Mouse (Mus musculus) small intestine, adult 2 months (tissue): ENCODE data around the gene Zfp830. TPM values are rescaled to one million over a fixed set of nuclear protein-coding genes. Genes with fewer than 3 reads are reported as not detected.

ENCODE experiments used
- H3K27ac ChIP-seq: fragments of 200-500 bp; 2 replicates; pipeline ENCODE4 v1.5.1; 2012; ENCODE audit warnings: low read depth, low read length, control low read depth, inconsistent platforms; ENCODE audit not compliant: insufficient read depth
- H3K27me3 ChIP-seq: fragments of 200-500 bp; 2 replicates; pipeline ENCODE4 v1.6.1; 2012; ENCODE audit warnings: mild to moderate bottlenecking, moderate library complexity, low read length, inconsistent platforms; ENCODE audit not compliant: control insufficient read depth, insufficient read depth
- H3K36me3 ChIP-seq: fragments of 200-500 bp; 2 replicates; pipeline ENCODE4 v1.6.1; 2012; ENCODE audit warnings: mild to moderate bottlenecking, low read length, control low read depth, inconsistent platforms; ENCODE audit not compliant: control insufficient read depth, insufficient read depth
- H3K4me1 ChIP-seq: fragments of 200-500 bp; 2 replicates; pipeline ENCODE4 v1.6.1; 2012; ENCODE audit warnings: low read length, inconsistent platforms, mixed read lengths; ENCODE audit not compliant: control insufficient read depth, insufficient read depth, insufficient read length
- H3K4me3 ChIP-seq: fragments of 200-500 bp; 2 replicates; pipeline ENCODE4 v1.5.1; 2012; ENCODE audit warnings: low read depth, mild to moderate bottlenecking, control low read depth, inconsistent platforms, low read length, moderate library complexity
- CTCF ChIP-seq: fragments of 200-500 bp; IDR thresholded peaks from 2 replicates; pipeline ENCODE4 v1.5.1; 2012; ENCODE audit warnings: low read depth, mild to moderate bottlenecking, control low read depth, inconsistent platforms, low read length, moderate library complexity, mixed read lengths; ENCODE audit not compliant: insufficient replicate concordance, insufficient read length; ENCODE audit errors: extremely low read depth
- POLR2A ChIP-seq: fragments of 200-500 bp; IDR thresholded peaks from 2 replicates; pipeline ENCODE4 v1.6.1; 2012; ENCODE audit warnings: low read depth, mild to moderate bottlenecking, control low read depth, inconsistent platforms, low read length, moderate library complexity
- WGBS: fragments of 180-500 bp; shearing (Covaris S2); methylation state at CpG from one replicate; pipeline ENCODE4 v1.1.7; 2018; 5-methylcytosine and 5-hydroxymethylcytosine counted together
- polyA plus RNA-seq: library from polyadenylated mRNA; depleted of rRNA; stranded (reverse); fragments of >200 nt; gene quantifications from 2 replicates; pipeline ENCODE4 v1.2.3, GENCODE M21; 2012; rRNA removed

Zfp830 gene
- polyA plus RNA-seq, 1 experiment, result 2.8 TPM

DNA sequence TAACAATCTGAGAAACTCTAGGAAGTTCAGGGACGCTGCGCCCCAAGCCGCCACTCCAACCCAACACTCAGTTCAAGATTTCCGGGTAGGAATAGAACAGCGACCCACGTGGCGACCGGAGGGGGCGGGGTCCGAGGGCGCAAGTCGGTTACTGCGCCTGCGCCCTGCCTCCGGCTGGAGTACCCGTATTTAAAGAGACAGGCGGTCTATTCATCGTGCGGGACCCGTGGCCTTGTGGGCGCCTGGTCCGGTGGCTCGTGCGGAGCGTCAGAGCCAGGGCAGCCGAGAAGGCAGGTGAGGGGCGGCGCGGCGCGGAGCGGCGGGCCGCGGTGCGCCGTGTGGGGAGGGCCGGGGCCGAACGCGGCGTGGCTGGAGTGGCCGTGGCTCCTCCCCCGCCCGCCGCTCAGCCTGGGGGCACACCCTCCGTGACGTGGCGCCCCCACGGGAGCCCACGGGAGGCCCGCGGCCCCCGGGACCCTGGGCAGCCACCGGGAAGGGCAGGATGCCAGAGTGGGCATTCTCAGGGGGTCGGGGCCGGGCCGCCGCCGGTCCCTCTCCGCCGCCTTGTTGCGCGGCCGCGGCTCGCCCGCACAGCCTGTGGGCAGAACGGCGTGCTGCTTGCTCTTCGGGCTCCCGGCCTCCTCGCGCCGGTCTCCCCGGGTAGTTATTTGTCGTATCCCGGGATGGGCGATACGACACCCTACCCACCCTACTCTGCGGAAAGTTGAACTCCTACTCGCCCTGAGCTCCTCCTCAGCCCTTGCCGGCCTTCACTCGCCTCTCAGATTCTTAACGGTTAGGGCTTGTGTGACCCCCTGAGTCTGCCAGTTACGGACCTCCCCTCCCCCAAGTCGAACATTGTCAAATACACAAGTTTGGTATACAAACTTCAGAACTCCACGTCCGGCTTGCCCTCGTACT lies 17.1 kb downstream of the Zfp830 start, which contains the start of gene Lig3:
TSS of gene Lig3 (plus strand) at position 126 of the 921 bp plus-strand sequence.
- WGBS, result under 1% methylated on average over 78 of the region's 90 CpGs

DNA sequence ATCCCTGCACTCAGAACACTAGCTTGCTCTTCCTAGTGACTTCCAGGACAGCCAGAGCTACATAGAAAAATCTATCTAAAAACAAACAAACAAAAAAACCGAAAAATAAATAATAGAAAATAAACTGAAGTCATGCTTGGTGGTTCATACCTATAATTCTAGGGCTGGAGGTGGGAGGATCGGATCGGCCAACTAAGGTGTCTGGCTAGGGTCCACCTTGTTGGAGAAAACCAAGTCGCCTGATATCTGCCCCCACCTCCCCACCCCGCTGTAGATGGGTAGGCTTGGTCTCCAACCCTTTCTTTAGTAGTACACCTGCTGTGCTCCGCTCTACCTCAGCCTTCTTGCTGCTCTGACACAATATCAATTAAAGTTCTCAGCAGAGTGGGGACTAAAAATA lies 18.1 kb downstream of the Zfp830 start:
- peaks cover 13% of the 10 kb centered on the region for H3K36me3 ChIP-seq
- no peaks in the 10 kb centered on the region; the same call in 1 of the 2 replicates for H3K4me1 ChIP-seq
- peak overlapping the region; percentile 7; the same call in 1 of the 2 replicates for H3K4me3 ChIP-seq
- TF ChIP-seq POLR2A (no peak), CTCF (no peak)
- H3K27ac ChIP-seq, result no peak overlapping the region
- 28% methylated on average over 6 of the region's 6 CpGs for WGBS
- no peaks in the 10 kb centered on the region for H3K27me3 ChIP-seq

More for the DNA sequence above, 17.1 kb downstream of the Zfp830 start, which contains the start of gene Lig3:
- H3K4me1 ChIP-seq, result no peaks in the 10 kb centered on the region; the same call in 1 of the 2 replicates
- peak within 1 kb of the TSS; percentile 90 for H3K4me3 ChIP-seq
- no peaks in the 10 kb centered on the region for H3K27me3 ChIP-seq
- TF ChIP-seq POLR2A, result peak; percentile 82; the same call in 1 of the 2 replicates
- TF ChIP-seq CTCF, result peak; percentile 5; the same call in 1 of the 2 replicates
- H3K36me3 ChIP-seq, result peaks cover 8% of the 10 kb centered on the region
- peak within 1 kb of the TSS; percentile 85 for H3K27ac ChIP-seq

DNA sequence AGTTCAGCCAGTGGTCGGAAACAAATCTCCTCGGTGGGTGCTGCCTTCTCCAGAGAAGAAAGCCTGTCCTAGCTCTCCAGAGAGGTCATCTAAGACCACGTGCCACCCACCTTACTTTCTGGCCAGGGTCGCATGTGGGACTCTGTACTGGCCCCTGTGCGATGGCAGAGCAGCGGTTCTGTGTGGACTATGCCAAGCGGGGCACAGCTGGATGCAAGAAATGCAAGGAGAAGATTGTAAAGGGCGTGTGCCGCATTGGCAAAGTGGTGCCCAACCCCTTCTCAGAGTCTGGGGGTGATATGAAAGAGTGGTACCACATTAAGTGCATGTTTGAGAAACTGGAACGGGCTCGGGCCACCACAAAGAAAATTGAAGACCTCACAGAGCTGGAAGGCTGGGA lies 19.3 kb downstream of the Zfp830 start:
- Histone ChIP-seq H3K27ac (no peak overlapping the region), H3K36me3 (peaks cover 21% of the 10 kb centered on the region), H3K27me3 (no peaks in the 10 kb centered on the region), H3K4me3 (no peak overlapping the region), H3K4me1 (no peaks in the 10 kb centered on the region; the same call in 1 of the 2 replicates)
- TF ChIP-seq CTCF (no peak), POLR2A (no peak)
- 87% methylated on average over 11 of the region's 11 CpGs for WGBS

DNA sequence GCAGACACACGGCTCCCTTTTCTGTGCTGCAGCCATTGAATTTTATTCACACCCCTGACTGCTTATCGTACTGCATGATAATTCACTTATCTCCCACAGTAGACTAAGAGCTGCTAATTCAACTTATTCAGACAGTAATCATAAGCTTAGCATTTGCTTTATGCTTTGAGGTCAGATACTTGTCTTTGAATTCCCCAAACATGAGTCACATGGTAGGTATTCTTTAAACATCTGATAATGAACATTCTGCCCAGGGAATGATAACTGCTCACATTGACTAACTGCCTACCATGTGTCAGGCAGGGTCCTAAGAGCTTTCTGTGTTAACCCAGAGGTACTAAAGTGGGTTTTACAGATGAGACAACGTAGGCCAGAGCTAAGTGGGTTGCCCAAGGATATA lies 42.5 kb downstream of the Zfp830 start:
- Histone ChIP-seq H3K4me1 (no peaks in the 10 kb centered on the region), H3K27me3 (no peaks in the 10 kb centered on the region), H3K4me3 (no peak overlapping the region), H3K36me3 (peaks cover 43% of the 10 kb centered on the region), H3K27ac (no peak overlapping the region)
- no peak for TF ChIP-seq POLR2A
- TF ChIP-seq CTCF, result no peak
- 72% methylated on average over 3 of the region's 3 CpGs for WGBS

DNA sequence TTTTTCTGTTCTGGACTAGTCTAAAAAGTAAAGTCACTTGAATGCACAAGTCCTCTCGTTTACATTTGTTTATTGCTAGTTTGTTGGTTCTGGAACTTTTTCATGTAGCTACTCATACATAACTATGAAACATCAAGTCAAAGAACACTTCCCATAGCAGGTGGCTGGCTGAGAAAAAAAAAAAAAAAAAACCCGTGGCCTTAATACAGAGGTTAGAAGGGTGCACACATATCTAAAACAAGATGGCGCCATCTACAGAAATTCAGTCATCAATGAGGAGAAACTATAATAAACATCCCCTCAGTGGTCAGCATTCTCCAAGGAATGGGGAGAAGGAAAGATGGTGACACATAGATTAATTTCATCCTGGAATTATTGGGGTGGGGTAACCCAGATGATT lies 43.2 kb downstream of the Zfp830 start:
- H3K4me3 ChIP-seq, result no peak overlapping the region
- peaks cover 44% of the 10 kb centered on the region for H3K36me3 ChIP-seq
- no peaks in the 10 kb centered on the region for H3K4me1 ChIP-seq
- WGBS, result 66% methylated on average over 3 of the region's 3 CpGs
- H3K27me3 ChIP-seq, result no peaks in the 10 kb centered on the region
- no peak overlapping the region for H3K27ac ChIP-seq
- TF ChIP-seq POLR2A (no peak), CTCF (no peak)

DNA sequence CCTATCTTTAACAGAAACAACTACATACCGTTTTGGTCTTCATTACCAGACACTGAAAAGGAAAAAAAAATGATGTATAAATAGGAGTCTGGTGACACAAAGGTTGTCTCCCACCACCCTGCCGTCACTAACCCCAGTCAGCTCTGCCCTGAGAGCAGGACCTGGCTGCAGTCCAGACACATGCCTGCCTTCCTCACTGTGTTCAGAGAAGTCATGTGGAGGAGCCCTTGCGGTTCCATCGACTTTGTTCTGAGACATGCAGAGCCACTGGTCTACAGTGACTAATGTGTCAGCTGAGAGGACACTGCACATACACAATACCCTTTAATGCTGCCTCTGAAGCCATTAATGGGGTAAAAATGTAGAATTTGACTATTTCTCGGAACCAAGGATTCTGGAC lies 44.3 kb downstream of the Zfp830 start:
- Histone ChIP-seq H3K27me3 (no peaks in the 10 kb centered on the region), H3K27ac (no peak overlapping the region), H3K4me3 (no peak overlapping the region), H3K36me3 (peaks cover 39% of the 10 kb centered on the region), H3K4me1 (no peaks in the 10 kb centered on the region)
- 85% methylated on average over 5 of the region's 5 CpGs for WGBS
- TF ChIP-seq POLR2A (no peak), CTCF (no peak)

Other genes with a start within 250 kb of the Zfp830 start
- gene Cct6b, start within 50 bp of the Zfp830 start, polyA plus RNA-seq, result not detected in 2 replicates
- gene Lig3, start 16.8 kb downstream of the Zfp830 start, polyA plus RNA-seq, result 4.3 and 6.3 TPM in 2 replicates
- gene Rffl, start 106.9 kb downstream of the Zfp830 start, polyA plus RNA-seq, result 7.0 and 8.9 TPM in 2 replicates
- gene Rad51d, start 126.3 kb downstream of the Zfp830 start, polyA plus RNA-seq, result 6.8 and 10.2 TPM in 2 replicates
- 0.13 TPM in 1 of 2 replicates, not detected in the other for gene Fndc8, start 127.8 kb downstream of the Zfp830 start, polyA plus RNA-seq
- 20.7 and 27.1 TPM in 2 replicates for gene Nle1, start 144.1 kb downstream of the Zfp830 start, polyA plus RNA-seq
- gene Unc45b, start 146.2 kb downstream of the Zfp830 start, polyA plus RNA-seq, result 1.0 and 1.7 TPM in 2 replicates
- gene Slfn5, start 187.0 kb downstream of the Zfp830 start, polyA plus RNA-seq, result 0.34 and 0.95 TPM in 2 replicates
- 0.30 and 0.61 TPM in 2 replicates for gene Slfn9, start 227.5 kb downstream of the Zfp830 start, polyA plus RNA-seq